Mouse (Mus musculus): Measurements from ENCODE around the gene Fgd6.

GRCm38 (mm10) chr10:94037196-94037595, 1.4 kb downstream of the Fgd6 start:
- TF ChIP-seq CTCF (IDR thresholded peaks at IDR 0.05; ENCODE audit: insufficient read depth, low read depth, low read length): no peak
- TF ChIP-seq POLR2A (IDR thresholded peaks at IDR 0.05; ENCODE audit: insufficient read depth, low read depth, low read length): no peak
